Mouse (Mus musculus) mouse trophoblast stem cell (cell line): ENCODE measurements around the gene Gabpa.

Experiments used
- in situ Hi-C, 2 experiments: fragments of 300-500 bp; cut with MseI, MboI; formaldehyde crosslinking; loops; 2 replicates in 1 of 2; 3 replicates in 1 of 2; pipeline ENCODE4 v1.15.1; 2025

Gene Gabpa

GRCm38 (mm10) chr16:84834745-84835440, at the start of gene Gabpa:
TSS of gene Gabpa (plus strand) at chr16:84834925.
- in situ Hi-C loops: loop anchor here (5.0 kb wide), 1 partner anchor 843 kb away; no protein-coding TSS in a partner anchor

- in situ Hi-C loops: no loop called here
Measured at GRCm38 (mm10) chr16:84784966-84785365, 49.8 kb upstream of the Gabpa start.

- in situ Hi-C loops: no loop called here
Measured at GRCm38 (mm10) chr16:84790595-84791165, 44.0 kb upstream of the Gabpa start.

- in situ Hi-C loops: no loop called here
Measured at GRCm38 (mm10) chr16:84793401-84793800, 41.3 kb upstream of the Gabpa start.

GRCm38 (mm10) chr16:84795337-84795736, 39.4 kb upstream of the Gabpa start:
- in situ Hi-C loops: no loop called here

- in situ Hi-C loops: no loop called here
Measured at GRCm38 (mm10) chr16:84796678-84797077, 38.0 kb upstream of the Gabpa start.

GRCm38 (mm10) chr16:84800038-84800437, 34.7 kb upstream of the Gabpa start:
- in situ Hi-C loops: no loop called here

- in situ Hi-C loops: no loop called here
Measured at GRCm38 (mm10) chr16:84802217-84802616, 32.5 kb upstream of the Gabpa start.

GRCm38 (mm10) chr16:84804866-84805265, 29.9 kb upstream of the Gabpa start:
- in situ Hi-C loops: no loop called here

GRCm38 (mm10) chr16:84806175-84806574, 28.6 kb upstream of the Gabpa start:
- in situ Hi-C loops: no loop called here

GRCm38 (mm10) chr16:84807874-84808273, 26.9 kb upstream of the Gabpa start:
- in situ Hi-C loops: no loop called here

GRCm38 (mm10) chr16:84810254-84810653, 24.5 kb upstream of the Gabpa start:
- in situ Hi-C loops: no loop called here

- in situ Hi-C loops: no loop called here
Measured at GRCm38 (mm10) chr16:84813852-84814251, 20.9 kb upstream of the Gabpa start.

GRCm38 (mm10) chr16:84814511-84814910, 20.2 kb upstream of the Gabpa start:
- in situ Hi-C loops: no loop called here

- in situ Hi-C loops: no loop called here
Measured at GRCm38 (mm10) chr16:84817423-84817822, 17.3 kb upstream of the Gabpa start.

GRCm38 (mm10) chr16:84825009-84825408, 9.7 kb upstream of the Gabpa start:
- in situ Hi-C loops: loop anchor here in 1 of 2 experiments (10.0 kb wide), 1 partner anchor 90 kb away; the partner anchor contains the start of gene Mrpl39

- in situ Hi-C loops: loop anchor here (5.0 kb wide), 1 partner anchor 839 kb away; no protein-coding TSS in a partner anchor
Measured at GRCm38 (mm10) chr16:84831696-84832095, 3.0 kb upstream of the Gabpa start.

- in situ Hi-C loops: loop anchor here (5.0 kb wide), 1 partner anchor 840 kb away; no protein-coding TSS in a partner anchor
Measured at GRCm38 (mm10) chr16:84832736-84833135, 2.0 kb upstream of the Gabpa start.

GRCm38 (mm10) chr16:84834344-84834743, 381 bp upstream of the Gabpa start:
- in situ Hi-C loops: loop anchor here (5.0 kb wide), 1 partner anchor 842 kb away; no protein-coding TSS in a partner anchor

- in situ Hi-C loops: no loop called here
Measured at GRCm38 (mm10) chr16:84835441-84835822, 707 bp downstream of the Gabpa start, which contains the start of gene Atp5j. TSS of gene Atp5j (minus strand) at chr16:84835625.

- in situ Hi-C loops: no loop called here
Measured at GRCm38 (mm10) chr16:84835823-84836743, 1.4 kb downstream of the Gabpa start.

GRCm38 (mm10) chr16:84838576-84838975, 3.9 kb downstream of the Gabpa start:
- in situ Hi-C loops: no loop called here
